Mouse (Mus musculus): ENCODE measurements around the gene Gm21083.
A peak's percentile ranks its signal among the peaks of the same experiment; 100 is the strongest.
"Not testable (repeated sequence)": the region's sequence is repeated elsewhere in the genome, so short reads cannot be mapped to it uniquely, and the experiment has no call there.

The Gm21083 gene

DNA sequence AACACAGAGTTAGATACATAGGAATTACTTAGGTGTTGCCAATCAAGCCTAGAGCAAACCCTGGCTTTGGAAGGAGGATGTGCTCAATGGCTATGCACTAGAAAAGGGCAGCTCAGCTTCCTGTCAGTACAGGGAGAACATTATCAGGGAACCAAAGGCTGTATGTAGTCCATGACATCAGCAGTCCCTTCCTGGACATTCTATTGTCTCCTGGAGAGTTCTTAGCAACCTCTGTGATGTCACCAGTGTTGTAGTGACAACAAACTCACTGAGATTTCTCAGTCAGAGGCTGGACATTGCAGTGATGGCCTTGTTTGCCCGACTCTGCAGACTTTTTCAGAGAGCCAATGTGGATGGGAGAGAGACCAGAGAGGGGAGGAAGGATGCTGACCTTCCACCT lies at the start of gene Gm21083:
TSS of gene Gm21083 (plus strand) at position 301 of the 400 bp plus-strand sequence.
- not testable (repeated sequence) for DNase-seq

DNA sequence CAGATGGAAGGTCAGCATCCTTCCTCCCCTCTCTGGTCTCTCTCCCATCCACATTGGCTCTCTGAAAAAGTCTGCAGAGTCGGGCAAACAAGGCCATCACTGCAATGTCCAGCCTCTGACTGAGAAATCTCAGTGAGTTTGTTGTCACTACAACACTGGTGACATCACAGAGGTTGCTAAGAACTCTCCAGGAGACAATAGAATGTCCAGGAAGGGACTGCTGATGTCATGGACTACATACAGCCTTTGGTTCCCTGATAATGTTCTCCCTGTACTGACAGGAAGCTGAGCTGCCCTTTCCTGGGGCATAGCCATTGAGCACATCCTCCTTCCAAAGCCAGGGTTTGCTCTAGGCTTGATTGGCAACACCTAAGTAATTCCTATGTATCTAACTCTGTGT lies 48.0 kb upstream of the Gm21083 start, which contains the start of gene Gm21190:
TSS of gene Gm21190 (minus strand) at position 101 of the 400 bp plus-strand sequence.
- DNase-seq: not testable (repeated sequence)

DNA sequence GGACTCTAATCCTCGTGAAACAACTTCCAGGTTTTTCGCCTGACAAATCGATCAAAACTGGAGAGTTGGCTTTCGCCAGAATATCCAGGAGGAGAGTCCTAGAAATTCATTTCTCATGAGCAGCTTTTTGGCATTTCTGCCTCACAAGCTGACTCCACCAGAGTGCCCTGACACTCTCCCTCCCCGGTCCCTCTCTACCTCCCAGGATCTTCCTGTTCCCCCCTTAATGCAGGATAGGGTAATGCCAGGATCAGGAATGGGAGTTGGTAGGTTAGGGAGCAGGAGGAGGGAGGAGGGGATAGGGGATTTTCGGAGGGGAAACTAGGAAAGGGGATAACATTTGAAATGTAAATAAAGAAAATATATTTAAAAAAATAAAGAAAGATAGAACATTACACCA lies 28.5 kb upstream of the Gm21083 start:
- DNase-seq: not testable (repeated sequence)

DNA sequence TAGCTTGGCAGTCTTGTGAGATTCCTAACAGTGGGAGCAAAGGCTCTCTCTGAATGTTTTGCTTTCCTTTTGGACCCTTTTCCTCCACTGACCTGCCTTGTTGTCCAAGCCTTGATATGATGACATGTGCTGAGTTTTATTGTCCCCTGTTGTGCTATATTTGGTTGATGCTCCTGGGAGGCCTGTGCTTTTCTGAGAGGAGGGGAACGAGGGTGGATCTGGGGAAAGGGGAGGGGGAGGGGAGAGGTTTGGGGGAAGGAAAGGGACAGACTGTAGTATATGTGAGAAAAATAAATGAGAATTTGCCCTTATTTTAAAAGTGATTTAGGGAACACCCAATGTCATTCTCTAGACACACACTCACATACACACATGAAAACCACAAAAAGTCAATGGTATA lies 28.0 kb upstream of the Gm21083 start:
- DNase-seq: not testable (repeated sequence)

DNA sequence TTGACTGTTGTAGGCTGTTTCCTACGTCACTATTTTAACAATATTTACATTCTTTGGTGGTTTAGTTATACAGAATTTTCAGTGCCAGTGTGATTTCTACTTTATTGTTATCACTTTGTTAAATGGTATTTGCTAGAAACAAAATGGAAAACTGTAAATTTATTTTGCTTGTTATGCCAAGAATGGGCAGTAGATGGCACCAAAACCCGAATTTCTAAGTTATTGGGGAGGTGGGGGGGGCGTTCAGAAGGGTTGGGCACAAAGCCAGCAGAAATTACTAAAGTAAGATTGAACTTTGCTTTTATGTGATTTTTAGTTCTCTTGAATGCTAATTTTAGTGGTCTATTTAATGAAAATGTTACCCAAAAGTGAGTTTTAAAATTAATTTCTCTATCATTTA lies 27.5 kb upstream of the Gm21083 start:
- DNase-seq: not testable (repeated sequence)

DNA sequence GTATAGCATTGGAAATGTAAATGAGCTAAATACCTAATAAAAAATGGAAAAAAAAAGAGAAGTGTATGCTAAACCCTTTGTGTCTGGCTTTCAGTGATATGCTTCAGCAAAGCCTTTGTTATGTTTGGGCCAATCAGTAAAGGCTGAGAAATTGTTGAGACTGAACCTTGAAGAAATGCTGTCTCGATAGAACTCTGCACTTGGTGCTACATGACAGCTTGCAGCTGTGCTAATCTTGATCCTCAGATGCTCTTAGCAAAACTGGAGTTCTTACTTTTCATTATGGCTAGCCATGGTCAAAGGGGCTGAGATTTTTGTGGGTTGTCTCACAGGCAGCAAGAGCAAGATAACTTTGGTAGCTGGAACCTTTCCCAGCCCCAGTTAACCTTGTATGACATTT lies 18.5 kb upstream of the Gm21083 start:
- DNase-seq: not testable (repeated sequence)

DNA sequence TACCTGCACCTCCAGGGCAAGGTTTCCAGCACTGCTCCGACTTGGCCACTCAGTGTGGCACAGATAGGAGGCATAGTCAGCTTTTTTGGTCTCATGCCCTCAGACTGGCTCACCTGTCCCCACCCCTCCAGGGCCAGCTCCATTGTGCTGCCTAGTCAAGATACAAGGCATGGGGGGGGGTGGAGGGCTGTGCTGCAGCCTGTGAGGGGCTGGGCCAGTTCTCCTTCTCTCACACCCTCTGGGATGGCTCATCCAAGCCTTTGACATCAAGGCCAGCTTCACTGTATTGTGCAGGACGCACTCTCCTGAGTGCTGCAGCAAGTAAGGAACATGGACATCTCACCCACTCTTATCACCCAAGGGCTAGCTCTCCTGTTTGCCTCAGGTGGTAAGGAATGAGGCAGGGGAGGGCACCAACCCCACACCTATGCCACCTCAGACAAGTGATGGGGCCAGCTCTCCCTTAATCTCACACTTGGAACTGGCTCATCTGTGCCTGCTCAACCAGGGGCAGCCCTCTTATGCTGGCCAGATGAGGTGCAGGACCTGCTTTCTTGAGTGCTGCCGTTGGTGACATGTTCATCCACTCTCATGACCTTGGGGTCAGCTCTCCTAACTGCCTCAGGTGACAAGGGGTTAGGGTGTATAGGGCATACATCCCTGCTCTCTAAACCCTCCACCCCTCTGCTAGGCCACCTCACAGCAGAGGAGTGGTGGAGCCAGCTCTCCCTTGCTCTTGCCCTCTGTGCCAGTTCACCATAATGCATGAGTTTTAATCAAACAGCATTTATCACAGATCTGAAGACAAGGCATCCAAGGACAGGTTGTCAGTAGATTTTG lies 15.5 kb upstream of the Gm21083 start:
- not testable (repeated sequence) for DNase-seq

DNA sequence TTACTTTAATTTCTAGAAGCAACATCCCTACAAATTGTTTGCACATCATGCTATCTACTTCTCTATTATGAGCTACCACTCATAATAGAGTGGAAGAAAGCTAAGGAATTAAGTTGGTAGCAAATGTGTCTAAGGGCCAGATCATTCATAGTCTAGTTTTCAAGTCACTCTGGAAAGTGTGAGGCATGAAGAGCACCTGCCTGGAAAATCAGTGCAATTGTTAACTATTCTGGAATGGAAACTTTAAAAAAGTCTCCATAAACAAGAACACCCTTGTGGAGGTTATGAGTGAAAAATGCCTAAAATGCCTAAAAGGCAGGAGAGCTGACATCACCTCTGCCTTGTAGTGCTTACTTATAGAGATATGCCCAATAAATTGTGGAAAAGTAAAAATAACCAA lies 3.4 kb upstream of the Gm21083 start:
- DNase-seq: not testable (repeated sequence)

DNA sequence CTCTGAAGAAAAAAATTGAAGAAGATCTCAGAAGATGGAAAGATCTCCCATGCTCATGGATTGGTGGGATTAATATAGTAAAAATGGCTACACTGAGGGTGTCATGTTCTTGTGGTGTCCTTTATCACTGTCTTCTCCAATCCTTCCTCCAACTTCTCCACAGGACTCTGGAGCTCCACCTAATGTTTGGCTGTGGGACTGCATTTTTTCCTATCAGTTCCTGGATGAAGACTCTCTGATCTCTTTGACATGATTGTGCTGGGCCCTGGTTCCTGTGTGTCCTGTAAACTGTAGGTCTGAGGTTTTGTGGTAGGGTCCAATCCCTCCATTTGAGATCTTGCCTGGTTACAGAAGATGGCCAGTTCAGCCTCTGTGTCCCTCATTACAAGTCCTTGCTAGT lies 9.2 kb downstream of the Gm21083 start:
- DNase-seq: peak; percentile 4

DNA sequence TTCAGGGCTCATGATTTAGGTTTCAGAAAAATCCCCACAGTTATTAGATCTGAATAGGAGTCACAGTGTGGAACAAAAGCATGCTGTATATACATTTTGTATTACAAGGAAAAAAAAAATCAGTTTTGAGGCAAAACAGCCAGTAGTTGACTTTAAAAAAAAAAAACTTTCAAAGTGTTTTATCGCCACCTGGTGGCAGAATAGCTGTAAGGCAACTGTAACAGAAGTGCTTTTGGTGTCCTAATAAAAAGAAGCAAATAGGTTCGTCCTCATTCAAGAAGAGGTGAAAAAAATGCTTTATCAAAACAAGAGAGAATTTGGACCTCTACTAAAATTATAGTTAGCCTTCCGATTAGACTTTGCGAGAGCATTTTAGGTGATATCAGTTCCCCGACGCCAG lies 11.2 kb downstream of the Gm21083 start:
- peak; percentile 5 for DNase-seq

DNA sequence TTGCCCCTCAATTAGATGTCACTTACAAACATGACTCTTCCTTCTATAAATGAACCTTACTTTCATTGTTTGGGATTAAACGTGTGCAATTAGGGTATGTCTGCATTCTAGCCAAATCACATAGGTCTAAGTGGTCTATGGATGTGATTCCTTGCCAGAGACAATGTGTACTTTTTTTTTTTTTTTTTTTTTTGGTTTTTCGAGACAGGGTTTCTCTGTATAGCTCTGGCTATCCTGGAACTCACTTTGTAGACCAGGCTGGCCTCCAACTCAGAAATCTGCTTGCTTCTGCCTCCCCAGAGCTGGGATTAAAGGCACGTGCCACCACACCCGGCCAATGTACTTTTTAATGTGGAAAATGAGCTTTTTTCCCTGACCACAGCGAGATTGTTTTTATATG lies 13.5 kb downstream of the Gm21083 start:
- not testable (repeated sequence) for DNase-seq

DNA sequence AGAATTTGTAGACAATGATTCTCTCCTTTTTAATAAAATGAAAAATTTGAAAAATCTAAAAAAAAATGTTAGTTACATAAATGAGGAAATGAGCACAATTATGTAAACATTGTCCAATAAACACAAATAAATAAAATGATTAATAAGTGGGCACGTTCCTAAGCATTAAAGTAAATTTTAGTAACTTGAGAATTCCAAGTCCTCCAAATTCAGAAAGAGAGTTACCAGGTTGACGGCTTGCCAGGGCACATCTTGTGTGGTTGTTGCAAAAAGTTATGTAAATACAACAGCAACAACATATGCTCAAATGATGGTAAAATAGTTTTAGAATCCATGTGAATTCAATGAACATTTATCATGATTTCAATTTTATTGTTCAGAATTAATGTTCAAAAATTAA lies 14.4 kb downstream of the Gm21083 start:
- DNase-seq: not testable (repeated sequence)

DNA sequence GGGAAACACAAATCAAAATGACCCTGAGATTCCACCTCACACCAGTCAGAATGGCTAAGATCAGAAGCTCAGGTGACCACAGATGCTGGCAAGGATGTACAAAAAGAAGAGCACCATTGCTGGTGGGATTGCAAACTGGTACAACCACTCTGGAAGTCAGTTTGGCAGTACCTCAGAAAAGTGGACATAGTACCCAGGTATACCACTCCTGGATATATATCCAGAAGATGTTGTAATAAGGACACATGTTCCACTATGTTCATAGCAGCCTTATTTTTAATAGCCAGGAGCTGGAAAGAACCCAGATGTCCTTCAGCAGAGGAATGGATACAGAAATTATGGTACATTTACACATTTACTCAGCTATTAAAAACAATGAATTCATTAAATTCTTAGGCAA lies 21.7 kb downstream of the Gm21083 start:
- not testable (repeated sequence) for DNase-seq

DNA sequence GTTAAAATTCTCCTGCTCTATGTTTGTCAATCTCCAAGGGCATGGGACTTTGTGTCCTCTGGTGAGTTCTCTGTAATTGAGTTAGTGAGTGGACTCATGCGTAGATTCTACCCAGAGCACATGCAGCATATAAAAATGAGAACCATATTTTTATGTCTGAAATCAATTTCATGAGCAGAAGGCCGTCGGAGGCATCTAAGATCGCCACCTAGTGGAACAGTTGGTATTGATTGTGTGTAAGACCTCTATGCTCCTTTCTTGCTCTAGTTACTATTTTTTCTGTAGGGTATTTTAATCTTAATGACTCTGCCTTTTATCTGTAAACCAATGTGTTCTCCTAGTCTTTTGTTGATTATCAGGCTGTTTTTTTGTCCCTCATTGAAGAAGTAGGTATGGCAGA lies 23.2 kb downstream of the Gm21083 start:
- peak; percentile 4 for DNase-seq

DNA sequence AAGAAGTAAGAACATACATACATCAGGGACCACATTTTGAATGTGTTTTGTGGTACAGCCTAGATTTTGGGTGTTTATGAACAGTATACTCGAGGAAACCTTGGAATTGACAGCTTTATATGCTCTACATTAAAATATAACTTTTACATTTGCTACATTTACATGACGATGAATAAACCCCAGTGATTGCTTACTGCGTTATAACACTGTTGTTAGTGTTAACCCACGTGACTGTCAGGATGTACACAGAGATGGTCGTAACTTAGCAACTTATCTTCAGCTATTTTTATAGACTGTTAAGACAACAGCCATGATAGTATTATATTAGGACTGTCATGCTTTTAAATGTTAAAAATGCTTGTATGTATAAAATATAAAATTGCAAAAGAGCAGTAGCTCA lies 24.3 kb downstream of the Gm21083 start:
- DNase-seq: not testable (repeated sequence)

DNA sequence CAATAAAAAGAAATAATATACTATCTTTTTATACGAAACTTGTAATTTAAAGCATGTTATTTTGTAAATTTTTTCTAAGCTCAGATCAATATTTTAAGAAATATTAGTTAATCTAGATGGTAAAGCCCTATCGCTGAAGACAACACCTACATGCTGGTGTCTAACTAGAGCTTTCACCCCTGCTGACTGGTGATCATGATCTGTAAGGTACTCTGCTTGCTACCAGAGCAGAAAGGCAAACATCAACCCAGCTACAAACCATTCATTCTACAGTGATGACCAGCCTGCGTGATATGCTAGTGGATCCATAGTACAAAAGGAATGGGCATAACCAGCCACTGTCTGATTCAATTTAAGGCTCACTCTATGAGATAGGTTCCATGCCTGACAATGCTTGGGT lies 24.8 kb downstream of the Gm21083 start:
- not testable (repeated sequence) for DNase-seq

DNA sequence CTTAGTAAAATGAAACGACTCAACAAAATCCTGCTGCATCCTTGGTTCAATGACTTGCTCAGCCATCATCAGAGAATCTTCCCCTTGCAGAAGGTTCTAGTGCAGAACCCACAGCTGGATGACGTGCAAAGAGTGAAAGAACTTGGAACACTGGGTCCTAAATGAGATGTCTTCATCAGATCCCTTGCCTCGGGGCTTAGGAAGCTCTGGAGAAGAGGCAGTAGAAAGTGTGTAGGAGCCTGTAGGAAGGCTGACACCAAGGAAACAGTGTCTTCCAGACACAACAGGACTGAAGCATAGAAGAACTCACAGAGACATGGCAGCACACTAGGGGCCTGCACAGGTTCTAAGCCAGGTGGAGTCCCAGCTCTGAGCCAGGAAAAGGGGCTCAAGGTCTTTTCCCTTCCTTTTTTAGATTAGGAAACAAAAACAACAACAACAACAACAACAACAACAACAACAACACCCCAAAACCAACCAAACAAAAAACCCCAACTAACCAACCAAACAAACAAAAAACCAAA lies 25.4 kb downstream of the Gm21083 start:
- not testable (repeated sequence) for DNase-seq

DNA sequence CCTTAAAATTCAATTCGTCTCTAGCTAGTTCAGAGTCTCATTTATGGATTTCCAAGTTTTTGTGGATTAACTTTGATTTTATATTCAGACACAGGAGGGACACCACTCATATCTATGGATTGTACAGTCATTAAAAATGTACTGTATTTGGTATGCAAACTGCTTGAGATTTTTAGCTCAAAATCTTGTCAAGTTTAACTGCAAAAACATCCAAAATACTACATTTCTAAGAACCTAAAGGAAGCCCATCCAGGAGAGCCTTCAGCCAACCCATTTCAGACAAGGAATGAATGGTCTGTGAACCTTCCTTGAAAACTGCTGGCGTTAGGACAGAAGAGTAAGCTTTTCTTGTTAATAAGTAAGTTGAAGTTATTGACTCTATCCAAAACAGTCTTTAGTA lies 25.9 kb downstream of the Gm21083 start:
- not testable (repeated sequence) for DNase-seq

DNA sequence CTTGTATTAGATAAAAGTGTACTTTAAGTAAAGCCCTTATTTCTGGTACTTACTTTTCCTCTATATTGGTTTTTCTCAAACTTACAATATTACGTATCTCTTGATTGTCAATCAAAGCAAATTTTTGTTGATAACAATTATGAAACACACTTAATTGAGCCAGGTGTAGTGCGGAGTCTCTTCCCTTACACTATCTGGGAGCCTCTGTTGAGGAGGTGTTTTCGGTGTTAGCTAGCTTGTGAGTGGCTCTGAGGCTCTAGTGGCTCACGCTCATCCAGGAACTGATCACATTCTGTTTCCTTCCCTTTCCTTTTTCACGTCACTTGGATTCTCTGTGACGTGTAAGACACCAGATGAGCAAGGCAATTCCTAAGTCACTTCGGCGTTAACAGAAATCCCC lies 26.5 kb downstream of the Gm21083 start:
- not testable (repeated sequence) for DNase-seq

DNA sequence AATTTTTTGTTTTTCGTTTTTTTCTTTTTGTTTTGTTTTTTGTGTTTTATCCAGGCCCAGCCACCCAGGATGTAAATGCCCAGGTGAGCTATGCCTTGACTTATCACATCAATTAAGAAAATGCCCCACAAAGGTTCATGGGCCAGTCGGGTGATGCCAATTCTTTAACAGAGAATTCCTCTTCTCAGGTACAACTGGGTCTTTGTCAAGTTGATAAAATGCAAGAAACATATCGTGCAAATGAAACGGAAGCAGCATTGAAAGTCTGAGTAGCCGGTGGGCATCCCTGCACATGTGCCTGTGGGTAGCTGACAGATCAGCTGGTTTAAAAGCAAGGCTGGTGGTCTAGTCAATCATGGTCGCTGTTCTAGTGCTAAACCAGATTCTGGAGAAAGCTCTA lies 29.5 kb downstream of the Gm21083 start:
- not testable (repeated sequence) for DNase-seq

DNA sequence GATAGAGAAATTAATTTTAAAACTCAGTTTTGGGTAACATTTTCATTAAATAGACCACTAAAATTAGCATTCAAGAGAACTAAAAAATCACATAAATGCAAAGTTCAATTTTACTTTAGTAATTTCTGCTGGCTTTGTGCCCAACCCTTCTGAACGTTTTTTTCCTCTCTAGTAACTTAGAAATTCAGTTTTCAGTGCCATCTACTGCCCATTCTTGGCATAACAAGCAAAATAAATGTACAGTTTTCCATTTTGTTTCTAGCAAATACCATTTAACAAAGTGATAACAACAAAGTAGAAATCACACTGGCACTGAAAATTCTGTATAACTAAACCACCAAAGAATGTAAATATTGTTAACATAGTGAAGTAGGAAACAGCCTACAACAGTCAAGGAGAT lies 33.6 kb downstream of the Gm21083 start:
- not testable (repeated sequence) for DNase-seq

DNA sequence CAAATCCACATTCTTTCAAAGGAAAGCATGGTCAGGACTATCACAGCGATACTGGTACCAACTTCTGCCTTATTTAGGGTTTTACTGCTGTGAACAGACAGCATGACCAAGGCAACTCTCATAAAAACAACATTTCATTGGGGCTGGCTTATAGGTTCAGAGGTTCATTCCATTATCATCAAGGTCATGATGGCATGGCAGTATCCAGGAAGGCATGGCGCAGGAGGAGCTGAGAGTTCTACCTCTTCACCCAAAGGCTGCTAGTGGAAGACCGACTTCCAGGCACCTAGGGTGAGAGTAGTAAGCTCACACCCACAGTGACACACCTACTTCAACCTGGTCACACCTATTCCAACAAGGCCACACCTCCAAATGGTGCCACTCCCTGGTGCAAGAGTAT lies 39.1 kb downstream of the Gm21083 start:
- DNase-seq: not testable (repeated sequence)

DNA sequence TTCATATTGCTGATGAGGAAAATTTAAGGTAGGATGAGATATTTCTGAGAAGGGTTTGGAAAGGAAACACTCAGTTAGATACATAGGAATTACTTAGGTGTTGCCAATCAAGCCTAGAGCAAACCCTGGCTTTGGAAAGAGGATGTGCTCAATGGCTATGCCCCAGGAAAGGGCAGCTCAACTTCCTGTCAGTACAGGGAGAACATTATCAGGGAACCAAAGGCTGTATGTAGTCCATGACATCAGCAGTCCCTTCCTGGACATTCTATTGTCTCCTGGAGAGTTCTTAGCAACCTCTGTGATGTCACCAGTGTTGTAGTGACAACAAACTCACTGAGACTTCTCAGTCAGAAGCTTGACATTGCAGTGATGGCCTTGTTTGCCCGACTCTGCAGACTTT lies 41.6 kb downstream of the Gm21083 start, which contains the start of gene Speer4d:
TSS of gene Speer4d (plus strand) at position 301 of the 400 bp plus-strand sequence.
- not testable (repeated sequence) for DNase-seq

DNA sequence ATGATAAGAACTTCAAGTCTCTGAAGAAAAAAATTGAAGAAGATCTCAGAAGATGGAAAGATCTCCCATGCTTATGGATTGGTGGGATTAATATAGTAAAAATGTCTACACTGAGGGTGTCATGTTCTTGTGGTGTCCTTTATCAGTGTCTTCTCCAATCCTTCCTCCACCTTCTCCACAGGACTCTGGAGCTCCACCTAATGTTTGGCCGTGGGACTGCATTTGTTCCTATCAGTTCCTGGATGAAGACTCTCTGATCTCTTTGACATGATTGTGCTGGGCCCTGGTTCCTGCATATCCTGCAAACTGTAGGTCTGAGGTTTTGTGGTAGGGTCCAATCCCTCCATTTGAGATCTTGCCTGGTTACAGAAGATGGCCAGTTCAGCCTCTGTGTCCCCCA lies 51.0 kb downstream of the Gm21083 start:
- DNase-seq: peak; percentile 7

Data from right cerebral cortex, postnatal 14 days (tissue).